Mouse (Mus musculus): ENCODE measurements around the gene Gcg. TPM values are rescaled to one million over a fixed set of nuclear protein-coding genes. Genes with fewer than 3 reads are reported as not detected.

The Gcg gene
- polyA plus RNA-seq, 1 experiment from 2014 or later, result not detected

GRCm38 (mm10) chr2:62498086-62498485 lies 14.6 kb upstream of the Gcg start:
- Histone ChIP-seq H3K27ac (replicated peaks) (no peak overlapping the region), H3K9ac (no peak overlapping the region), H3K36me3 (no peaks in the 10 kb centered on the region), H3K9me3 (no peaks in the 10 kb centered on the region), H3K4me1 (no peaks in the 10 kb centered on the region), H3K4me3 (no peak overlapping the region), H3K27me3 (replicated peaks) (no peaks in the 10 kb centered on the region), H3K4me2 (no peak overlapping the region)
- WGBS, result 82% methylated on average over 4 of the region's 4 CpGs
- ATAC-seq (ENCODE audit: extremely low read depth, insufficient number of reproducible peaks, low FRiP score, low TSS enrichment), result no peak

DNA sequence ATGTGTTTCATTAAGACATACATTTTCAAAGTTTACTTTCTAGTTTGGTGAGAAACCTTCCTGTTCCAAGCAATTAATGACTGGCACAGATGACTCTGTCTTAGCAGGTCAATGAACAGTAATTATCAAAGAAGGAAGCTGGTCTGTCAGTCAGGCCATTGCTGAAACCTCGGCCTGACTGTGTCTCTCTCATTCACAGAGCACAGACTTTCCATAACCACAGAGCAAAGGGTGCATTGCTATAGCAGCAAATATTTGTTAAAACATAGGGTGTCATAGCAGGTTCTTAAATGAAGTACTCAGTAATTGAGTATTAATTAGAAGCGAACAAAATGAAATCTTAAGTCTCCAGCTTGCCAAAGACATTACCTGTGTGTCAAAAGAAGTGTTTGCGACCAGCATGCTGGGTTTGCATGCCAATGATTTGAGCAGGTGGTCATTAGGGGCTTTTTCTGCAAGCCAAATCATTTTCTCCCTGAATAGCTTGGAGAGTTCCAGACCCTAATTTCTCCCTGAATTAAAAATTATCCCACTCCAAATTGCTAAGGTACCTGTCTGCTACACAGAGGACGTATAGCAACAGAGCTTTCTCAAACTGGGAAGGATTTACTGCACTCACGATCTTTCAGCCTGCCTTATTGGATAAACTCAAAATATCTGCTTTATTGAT lies 14.0 kb upstream of the Gcg start:
- H3K27ac ChIP-seq (replicated peaks), result no peak overlapping the region
- no peak overlapping the region for H3K4me2 ChIP-seq
- no peak for ATAC-seq (ENCODE audit: extremely low read depth, insufficient number of reproducible peaks, low FRiP score, low TSS enrichment)
- H3K36me3 ChIP-seq, result no peaks in the 10 kb centered on the region
- H3K9me3 ChIP-seq, result no peaks in the 10 kb centered on the region
- H3K27me3 ChIP-seq (replicated peaks), result no peaks in the 10 kb centered on the region
- H3K4me1 ChIP-seq, result no peaks in the 10 kb centered on the region
- 73% methylated on average over 5 of the region's 5 CpGs for WGBS
- H3K4me3 ChIP-seq, result no peak overlapping the region
- H3K9ac ChIP-seq, result no peak overlapping the region

DNA sequence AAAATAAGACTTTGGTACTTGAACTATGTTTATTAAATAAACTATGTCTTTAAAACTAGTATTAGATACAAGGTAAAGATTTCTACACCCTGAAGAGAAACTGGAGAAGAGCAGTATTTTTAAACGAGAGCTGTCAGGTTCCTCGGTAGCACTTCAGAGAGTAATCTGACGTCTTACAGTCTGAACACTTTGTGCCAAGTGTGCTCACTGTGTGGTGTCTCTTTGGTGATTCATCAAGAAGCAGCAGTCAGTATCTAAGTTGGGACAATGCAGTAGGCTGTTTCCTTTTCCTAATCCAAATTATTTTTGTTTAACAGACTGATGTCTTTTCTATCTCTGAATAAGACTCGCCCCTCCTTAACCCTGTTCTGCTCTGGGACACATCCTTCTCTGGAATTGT lies 12.0 kb upstream of the Gcg start:
- no peaks in the 10 kb centered on the region for H3K27me3 ChIP-seq (replicated peaks)
- H3K4me2 ChIP-seq, result no peak overlapping the region
- no peaks in the 10 kb centered on the region for H3K9me3 ChIP-seq
- H3K4me1 ChIP-seq, result no peaks in the 10 kb centered on the region
- no peak for ATAC-seq (ENCODE audit: extremely low read depth, insufficient number of reproducible peaks, low FRiP score, low TSS enrichment)
- H3K9ac ChIP-seq, result no peak overlapping the region
- H3K36me3 ChIP-seq, result no peaks in the 10 kb centered on the region
- 47% methylated on average over 4 of the region's 4 CpGs for WGBS
- no peak overlapping the region for H3K4me3 ChIP-seq
- H3K27ac ChIP-seq (replicated peaks), result no peak overlapping the region

- ATAC-seq (ENCODE audit: extremely low read depth, insufficient number of reproducible peaks, low FRiP score, low TSS enrichment), result no peak
- Histone ChIP-seq H3K4me3 (no peak overlapping the region), H3K36me3 (no peaks in the 10 kb centered on the region), H3K4me1 (no peaks in the 10 kb centered on the region), H3K9me3 (no peaks in the 10 kb centered on the region), H3K9ac (no peak overlapping the region), H3K4me2 (no peak overlapping the region), H3K27ac (replicated peaks) (no peak overlapping the region), H3K27me3 (replicated peaks) (no peaks in the 10 kb centered on the region)
- 79% methylated on average over 6 of the region's 6 CpGs for WGBS
Measured at GRCm38 (mm10) chr2:62489832-62490231, 6.4 kb upstream of the Gcg start.

DNA sequence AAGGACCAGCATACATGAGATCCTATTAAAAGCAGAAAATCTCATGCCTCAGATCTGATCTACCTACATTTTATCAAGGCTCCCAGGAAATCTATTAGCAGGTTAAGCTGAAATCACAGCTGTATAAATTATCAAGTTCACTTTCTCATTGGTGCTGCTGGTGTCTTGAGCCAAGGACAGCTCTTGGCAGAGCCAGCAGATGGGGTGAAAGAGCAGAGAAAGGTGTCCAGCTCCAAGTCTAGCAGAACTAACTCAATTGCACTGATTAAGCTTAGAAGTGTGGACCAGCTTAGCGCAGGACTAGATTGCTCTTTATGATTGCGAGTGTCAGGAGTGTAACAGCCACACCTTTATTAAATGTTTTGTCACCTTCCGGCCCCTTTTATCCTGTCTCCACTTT lies 1.5 kb upstream of the Gcg start:
- Histone ChIP-seq H3K27me3 (replicated peaks) (no peaks in the 10 kb centered on the region), H3K9me3 (no peaks in the 10 kb centered on the region), H3K4me1 (no peaks in the 10 kb centered on the region), H3K36me3 (no peaks in the 10 kb centered on the region), H3K9ac (no peak overlapping the region), H3K4me3 (no peak overlapping the region), H3K4me2 (no peak overlapping the region), H3K27ac (replicated peaks) (no peak overlapping the region)
- ATAC-seq (ENCODE audit: extremely low read depth, insufficient number of reproducible peaks, low FRiP score, low TSS enrichment), result no peak
- 75% methylated on average over 3 of the region's 3 CpGs for WGBS

DNA sequence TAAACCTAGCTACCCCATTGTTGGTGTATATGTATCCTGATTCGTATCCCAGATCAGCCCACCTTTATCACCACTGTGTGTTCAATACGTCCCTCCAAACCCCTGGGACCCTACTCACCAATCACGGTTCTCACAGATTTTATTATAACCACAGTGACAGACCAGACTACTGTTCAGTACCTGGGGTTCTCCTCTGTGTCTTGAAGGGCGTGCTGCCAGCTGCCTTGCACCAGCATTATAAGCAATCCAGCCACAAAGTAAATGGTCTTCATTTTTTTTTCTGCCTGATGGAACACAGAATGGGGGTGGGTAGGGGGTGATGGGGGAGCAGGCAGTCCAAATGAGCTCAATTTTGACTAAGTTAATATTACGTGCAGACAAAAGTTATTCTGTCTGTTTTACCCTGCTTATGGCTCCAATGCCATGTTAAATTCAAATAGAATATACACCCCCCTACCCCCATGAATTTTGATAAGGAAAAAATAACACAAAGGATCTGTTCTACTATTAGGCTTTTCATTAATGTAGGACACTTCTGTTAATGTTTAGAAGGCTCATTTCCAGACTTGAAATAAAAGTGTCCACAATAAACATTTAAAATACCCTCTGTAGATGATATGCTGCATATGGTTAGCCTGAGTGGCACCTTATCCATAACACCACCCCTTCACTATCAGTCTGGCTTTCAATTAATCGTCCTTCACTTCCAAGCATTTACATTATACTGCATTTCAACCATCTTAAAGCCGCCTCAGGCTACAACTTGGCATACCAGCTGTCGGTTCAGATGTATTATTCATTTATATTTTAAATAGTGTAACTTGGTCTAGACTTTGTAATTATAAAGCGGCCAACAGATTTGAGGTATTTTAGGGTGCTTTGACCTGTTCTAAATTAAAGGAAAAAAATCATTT lies 2.9 kb downstream of the Gcg start:
- Histone ChIP-seq H3K4me1 (no peaks in the 10 kb centered on the region), H3K27me3 (replicated peaks) (no peaks in the 10 kb centered on the region), H3K27ac (replicated peaks) (no peak overlapping the region), H3K4me2 (no peak overlapping the region), H3K4me3 (no peak overlapping the region), H3K9ac (no peak overlapping the region), H3K9me3 (no peaks in the 10 kb centered on the region), H3K36me3 (no peaks in the 10 kb centered on the region)
- no peak for ATAC-seq (ENCODE audit: extremely low read depth, insufficient number of reproducible peaks, low FRiP score, low TSS enrichment)
- 65% methylated on average over 9 of the region's 9 CpGs for WGBS

DNA sequence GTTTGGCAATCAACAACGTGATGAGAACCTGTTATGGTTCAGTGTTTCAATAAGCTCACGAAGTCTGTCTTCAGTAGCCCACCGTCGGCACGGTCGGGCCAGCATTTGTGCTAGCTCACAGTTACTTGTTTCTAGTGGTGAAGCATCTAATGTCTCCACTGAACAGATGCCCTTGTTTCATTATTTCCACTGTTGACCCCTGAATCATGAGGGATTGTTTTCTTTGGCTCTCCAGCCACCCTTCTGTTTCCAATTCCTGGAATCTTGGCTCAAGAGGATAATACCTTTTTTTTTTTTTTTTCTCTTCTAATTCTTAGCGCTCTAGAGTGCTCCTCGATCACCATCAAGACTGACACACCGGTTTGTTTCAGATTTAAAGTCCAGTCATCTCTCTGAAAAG lies 13.9 kb downstream of the Gcg start:
- no peak overlapping the region for H3K27ac ChIP-seq (replicated peaks)
- no peak overlapping the region for H3K4me3 ChIP-seq
- WGBS, result 72% methylated on average over 9 of the region's 9 CpGs
- no peaks in the 10 kb centered on the region for H3K27me3 ChIP-seq (replicated peaks)
- H3K4me1 ChIP-seq, result no peaks in the 10 kb centered on the region
- H3K36me3 ChIP-seq, result no peaks in the 10 kb centered on the region
- H3K9me3 ChIP-seq, result no peaks in the 10 kb centered on the region
- ATAC-seq (ENCODE audit: extremely low read depth, insufficient number of reproducible peaks, low FRiP score, low TSS enrichment), result no peak
- no peak overlapping the region for H3K9ac ChIP-seq
- 0 out of 2 replicates have a peak overlapping the region, but pooled peaks have one; percentile 2 for H3K4me2 ChIP-seq

- Histone ChIP-seq H3K27ac (replicated peaks) (no peak overlapping the region), H3K4me1 (no peaks in the 10 kb centered on the region), H3K9ac (no peak overlapping the region), H3K36me3 (no peaks in the 10 kb centered on the region), H3K9me3 (no peaks in the 10 kb centered on the region), H3K27me3 (replicated peaks) (peaks cover 7% of the 10 kb centered on the region; the same call in 1 of the 2 replicates), H3K4me3 (no peak overlapping the region), H3K4me2 (no peak overlapping the region)
- ATAC-seq (ENCODE audit: extremely low read depth, insufficient number of reproducible peaks, low FRiP score, low TSS enrichment), result no peak
- 66% methylated on average over 2 of the region's 2 CpGs for WGBS
Measured at GRCm38 (mm10) chr2:62463287-62463686, 20.2 kb downstream of the Gcg start.

GRCm38 (mm10) chr2:62462174-62462573 lies 21.3 kb downstream of the Gcg start:
- H3K4me2 ChIP-seq, result no peak overlapping the region
- no peak overlapping the region for H3K9ac ChIP-seq
- no peak overlapping the region for H3K27ac ChIP-seq (replicated peaks)
- peaks cover 7% of the 10 kb centered on the region; the same call in 1 of the 2 replicates for H3K27me3 ChIP-seq (replicated peaks)
- no peak overlapping the region for H3K4me3 ChIP-seq
- WGBS, result 65% methylated on average over 2 of the region's 2 CpGs
- no peaks in the 10 kb centered on the region for H3K9me3 ChIP-seq
- no peak for ATAC-seq (ENCODE audit: extremely low read depth, insufficient number of reproducible peaks, low FRiP score, low TSS enrichment)
- H3K36me3 ChIP-seq, result no peaks in the 10 kb centered on the region
- no peaks in the 10 kb centered on the region for H3K4me1 ChIP-seq

DNA sequence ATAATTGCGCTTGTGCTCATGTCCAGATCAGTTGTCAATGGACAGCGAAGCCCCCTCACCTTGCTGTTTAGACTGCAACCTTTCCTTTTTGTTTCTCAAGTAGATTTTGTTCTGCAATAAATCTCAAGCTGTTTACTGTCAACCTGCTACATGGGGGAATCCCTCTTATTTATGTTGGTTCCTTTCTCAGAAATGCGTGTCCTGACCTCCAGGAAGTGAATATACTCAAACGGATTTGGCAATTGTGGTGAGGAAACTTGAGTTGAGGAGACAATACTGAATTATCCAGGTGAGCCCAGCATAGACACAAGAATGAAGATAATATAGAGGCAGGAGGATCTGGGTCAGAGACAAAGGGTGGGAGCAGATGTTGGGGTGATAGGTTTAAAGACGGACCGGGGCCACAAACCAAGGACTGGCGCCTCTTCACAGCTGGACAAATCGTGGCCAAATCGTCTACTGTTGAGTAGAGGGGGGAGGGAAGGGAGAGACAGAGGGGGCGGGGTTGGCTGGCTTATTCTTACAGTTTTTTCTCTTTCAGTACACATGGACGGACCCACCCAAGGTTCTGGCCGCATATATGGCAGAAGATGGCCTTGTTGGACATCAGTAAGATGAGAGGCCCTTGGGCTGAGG lies 22.5 kb downstream of the Gcg start:
- Histone ChIP-seq H3K4me1 (no peaks in the 10 kb centered on the region), H3K27ac (replicated peaks) (no peak overlapping the region), H3K9me3 (no peaks in the 10 kb centered on the region), H3K27me3 (replicated peaks) (peaks cover 7% of the 10 kb centered on the region; the same call in 1 of the 2 replicates), H3K4me3 (no peak overlapping the region), H3K36me3 (no peaks in the 10 kb centered on the region), H3K4me2 (no peak overlapping the region), H3K9ac (no peak overlapping the region)
- WGBS, result 82% methylated on average over 12 of the region's 12 CpGs
- ATAC-seq (ENCODE audit: extremely low read depth, insufficient number of reproducible peaks, low FRiP score, low TSS enrichment), result no peak

DNA sequence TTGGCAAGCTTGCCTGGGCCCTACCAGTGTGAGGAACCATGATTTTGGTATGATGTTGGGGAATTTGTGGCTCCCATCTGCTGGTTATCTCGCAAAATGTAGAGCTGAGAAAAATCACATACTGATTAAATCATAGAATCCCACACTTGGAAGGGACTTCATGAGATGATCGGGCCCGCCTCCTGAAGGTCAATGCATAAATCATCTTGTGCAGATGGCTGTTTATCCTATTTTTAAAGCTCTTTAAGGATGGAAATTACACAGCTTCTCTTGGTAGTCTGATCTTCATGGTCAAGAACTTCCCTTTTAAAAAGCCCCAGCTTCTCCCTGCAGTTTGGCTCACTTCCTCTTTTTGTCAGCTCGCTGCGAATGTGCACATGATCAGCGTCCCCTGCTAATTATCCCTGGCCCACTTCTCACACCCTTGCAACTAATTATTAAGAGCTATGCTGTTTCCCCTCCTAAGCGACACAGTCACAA lies 23.2 kb downstream of the Gcg start:
- ATAC-seq (ENCODE audit: extremely low read depth, insufficient number of reproducible peaks, low FRiP score, low TSS enrichment), result no peak
- Histone ChIP-seq H3K27me3 (replicated peaks) (peaks cover 7% of the 10 kb centered on the region; the same call in 1 of the 2 replicates), H3K9me3 (no peaks in the 10 kb centered on the region), H3K36me3 (no peaks in the 10 kb centered on the region), H3K9ac (no peak overlapping the region), H3K4me2 (no peak overlapping the region), H3K4me1 (no peaks in the 10 kb centered on the region), H3K4me3 (no peak overlapping the region), H3K27ac (replicated peaks) (no peak overlapping the region)
- WGBS, result 70% methylated on average over 7 of the region's 7 CpGs
